Mouse (Mus musculus): Measurements from ENCODE around the gene Pigq. TPM values are rescaled to one million over a fixed set of nuclear protein-coding genes. Genes with fewer than 3 reads are reported as not detected.

The Pigq gene
- total RNA-seq, 2 experiments from 2014 or later: 97.7 to 115 TPM

DNA sequence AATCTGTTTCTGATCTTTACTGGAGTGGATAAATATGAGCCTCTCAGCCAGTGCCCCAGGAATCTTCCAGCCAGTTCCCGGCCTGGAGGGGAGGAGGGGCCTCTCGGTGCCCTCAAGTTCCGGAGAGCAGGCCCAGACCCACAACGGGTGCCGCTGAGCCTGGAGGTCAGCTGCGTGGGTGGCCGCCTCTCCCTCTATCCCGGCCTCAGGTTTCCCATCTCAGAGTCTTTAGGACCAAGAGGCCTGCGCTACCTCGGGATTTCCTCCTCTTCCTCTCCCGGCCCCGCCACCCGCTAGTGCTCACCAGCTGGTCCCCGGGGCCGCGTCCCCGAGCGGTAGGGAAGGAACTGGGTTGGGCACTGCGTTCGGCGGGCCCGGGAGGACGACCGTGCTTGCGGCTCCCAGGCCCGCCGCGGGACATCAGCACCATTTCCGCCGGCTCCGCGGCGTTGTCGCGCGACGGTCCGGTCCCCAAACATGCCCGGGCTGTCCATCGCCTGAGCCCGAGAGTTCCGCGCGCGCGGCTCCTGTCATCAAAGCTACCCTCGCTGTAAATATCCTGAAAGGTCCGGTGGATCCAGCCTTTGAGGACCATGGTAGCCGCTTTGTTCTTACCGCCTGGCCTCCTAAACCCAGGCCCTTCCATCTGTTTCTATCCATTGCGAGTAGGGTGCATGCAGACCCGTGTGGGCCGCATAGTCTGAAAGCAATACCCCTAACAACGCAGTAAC is 3.1 kb downstream of the Pigq start:
- DNase-seq (ENCODE audit: low spot score in 2 of 2): peak; percentile 56 to 69

DNA sequence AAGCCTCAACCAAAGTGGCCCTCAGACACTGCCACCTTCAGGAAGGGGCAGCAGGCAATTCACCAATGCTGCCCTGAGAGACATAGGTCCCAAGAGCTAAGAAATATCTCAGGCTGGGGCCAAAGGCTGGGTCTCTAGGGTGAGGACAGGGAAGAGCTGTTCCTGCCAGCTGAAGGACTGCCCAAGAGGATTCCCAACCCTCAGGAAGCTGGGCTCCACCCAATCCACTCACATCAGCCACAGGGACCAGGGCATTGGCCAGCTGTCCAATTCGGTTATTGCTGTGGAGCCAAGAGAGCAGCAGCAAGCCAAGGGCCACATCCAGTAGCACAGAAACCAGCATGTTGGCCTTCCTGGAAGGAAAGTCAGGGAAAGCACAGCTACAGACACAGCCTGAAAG is 10.2 kb downstream of the Pigq start:
- DNase-seq (ENCODE audit: low spot score in 2 of 2): no peak

DNA sequence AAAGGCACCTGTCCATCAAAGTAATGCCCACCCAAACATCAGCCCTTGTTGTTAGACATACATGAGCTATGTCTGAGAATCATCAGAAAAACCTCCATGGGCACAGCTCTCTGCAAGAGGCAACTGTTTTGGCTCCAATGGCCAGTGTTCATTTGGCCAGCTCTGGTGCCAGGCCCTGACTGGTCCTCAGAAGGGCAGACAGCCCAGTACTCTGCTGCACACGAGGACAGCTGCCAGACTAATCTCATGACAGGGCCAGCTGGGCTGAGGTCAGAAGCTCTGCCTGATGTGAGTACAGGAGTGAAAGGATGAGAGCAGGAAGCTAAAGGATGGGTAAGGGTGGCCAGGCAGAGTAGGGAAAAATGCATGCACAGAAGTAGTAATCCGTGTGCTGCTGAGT is 19.4 kb downstream of the Pigq start:
- no peak for DNase-seq (ENCODE audit: low spot score in 2 of 2)

DNA sequence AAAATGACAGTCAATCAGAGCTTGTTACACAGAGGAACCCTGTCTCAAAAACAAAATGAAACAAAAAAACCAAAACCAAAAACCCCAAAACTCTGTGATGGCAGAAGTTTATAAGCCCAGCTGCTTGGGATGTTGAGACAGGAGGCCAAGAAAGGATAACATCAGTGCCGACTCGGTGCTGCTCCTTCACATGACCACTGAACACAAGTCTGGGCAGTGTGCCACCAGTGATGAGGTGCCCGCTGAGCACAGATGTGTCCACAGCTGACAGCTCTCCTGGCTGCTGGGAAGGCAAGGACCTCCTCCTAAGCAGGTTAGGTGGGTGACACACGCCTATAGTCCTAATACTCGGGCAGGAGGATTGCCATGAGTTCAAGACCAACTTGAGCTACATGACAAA is 22.6 kb downstream of the Pigq start:
- no peak for DNase-seq (ENCODE audit: low spot score in 2 of 2)

DNA sequence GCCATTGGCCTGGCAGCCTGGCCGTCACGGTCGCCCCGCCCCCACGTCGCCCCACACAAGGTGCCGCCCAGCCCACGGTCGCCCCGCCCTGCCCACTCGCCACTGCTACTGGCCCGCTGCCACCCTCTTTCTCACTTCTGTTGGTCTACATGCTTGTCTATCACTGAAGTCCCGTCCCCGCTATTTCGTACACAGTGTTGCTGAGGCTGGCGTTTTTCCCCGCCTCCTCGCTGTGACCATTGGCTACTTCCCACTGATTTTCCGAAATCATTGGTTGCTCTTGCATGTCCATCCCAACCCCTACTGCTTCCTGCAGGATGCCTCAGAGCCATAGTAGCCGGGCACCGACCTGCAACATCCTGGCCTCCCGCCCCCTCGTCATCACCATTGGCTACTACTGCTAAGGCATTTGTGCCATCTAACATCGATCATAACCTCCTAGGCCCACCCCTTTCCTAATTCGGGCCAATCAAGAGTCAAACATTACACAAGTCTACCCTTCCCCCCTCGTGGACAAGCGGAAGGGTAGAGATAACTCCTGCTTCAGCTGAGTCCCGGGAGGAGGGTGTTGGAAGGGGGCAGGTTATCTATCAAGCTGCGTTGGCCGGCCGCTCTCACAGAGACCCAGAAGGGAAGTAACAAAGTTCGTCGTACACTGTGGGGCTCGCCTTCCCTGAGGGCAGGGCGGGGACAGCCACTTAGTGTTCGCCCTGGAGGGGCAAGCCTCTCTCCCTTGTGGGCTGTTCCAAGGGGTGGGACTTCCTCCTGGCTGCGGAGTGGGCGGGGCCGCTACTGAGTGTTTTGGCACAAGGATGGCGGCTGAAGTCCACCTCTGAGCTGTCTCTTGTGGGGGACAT is 24.7 kb downstream of the Pigq start:
- peak; percentile 99 to 100 for DNase-seq (ENCODE audit: low spot score in 2 of 2)

DNA sequence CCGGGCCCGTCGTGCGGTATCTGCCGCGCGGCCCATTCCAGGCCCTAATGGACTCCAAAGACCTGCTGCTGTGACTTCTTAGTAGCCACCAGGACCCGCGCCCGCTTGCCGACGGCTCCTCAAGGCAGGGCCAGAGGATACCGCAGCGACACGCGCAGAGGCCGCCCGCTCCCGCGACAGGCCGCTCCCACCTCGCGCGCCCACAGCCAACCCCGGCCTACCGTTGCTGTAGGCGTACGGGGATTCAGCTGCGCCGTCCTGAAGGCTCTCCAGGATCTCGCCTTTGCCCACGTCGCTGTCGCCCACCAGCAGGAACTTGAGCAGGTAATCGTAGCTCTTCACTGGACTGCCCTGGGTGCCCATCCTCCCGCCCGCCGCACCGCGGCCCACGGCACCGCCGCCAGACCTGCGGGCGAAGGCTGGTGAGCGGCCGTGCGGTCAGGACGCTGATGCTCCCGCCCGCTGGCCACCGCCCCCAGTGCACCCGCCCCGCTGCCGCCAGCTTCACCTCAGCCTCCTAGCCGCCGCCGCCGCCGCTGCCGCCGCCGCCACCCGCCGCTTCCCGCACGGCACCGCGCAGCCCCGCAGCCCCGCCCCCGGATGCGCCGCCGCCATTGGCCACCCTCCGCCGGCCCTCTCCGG is 25.5 kb downstream of the Pigq start, which contains the start of gene Rab40c:
TSS of gene Rab40c (minus strand) at position 584 of the 642 bp plus-strand sequence.
- peak in 1 of 2 experiments; percentile 14 for DNase-seq (ENCODE audit: low spot score in 2 of 2)

DNA sequence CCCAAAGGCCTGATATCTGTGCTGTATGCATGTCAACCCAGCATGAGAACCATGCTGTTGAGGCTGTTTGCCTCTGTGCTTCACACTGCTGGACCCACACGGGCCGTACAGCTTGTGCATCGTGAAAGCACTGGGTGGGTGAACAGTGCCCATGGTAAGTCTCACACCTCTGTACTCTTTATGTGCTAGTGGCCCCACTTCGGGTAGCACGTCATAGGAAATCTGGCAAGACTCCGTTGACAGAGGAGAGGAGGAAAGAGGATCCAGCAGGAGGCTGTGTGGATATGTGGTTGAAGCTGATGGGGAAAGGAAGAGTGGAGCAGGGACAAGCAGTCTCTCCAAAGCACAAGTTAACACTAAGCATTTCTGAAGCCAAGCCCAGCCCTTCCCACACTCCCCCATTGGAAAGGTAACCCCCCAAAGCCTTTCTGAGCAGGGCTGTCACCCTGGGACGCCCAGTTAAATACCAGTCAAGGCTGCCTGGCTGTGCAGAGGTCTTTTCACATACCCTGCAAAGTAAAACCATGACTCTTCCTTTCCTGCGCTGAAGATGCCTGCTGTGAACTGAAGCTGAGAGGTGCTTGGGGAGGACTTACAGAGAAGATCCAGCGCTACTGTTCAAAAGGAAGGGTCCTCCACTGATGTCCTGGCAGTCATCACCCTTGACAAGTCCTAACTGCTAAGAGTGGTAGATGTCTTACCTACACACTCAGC is 26.5 kb downstream of the Pigq start:
- no peak for DNase-seq (ENCODE audit: low spot score in 2 of 2)

DNA sequence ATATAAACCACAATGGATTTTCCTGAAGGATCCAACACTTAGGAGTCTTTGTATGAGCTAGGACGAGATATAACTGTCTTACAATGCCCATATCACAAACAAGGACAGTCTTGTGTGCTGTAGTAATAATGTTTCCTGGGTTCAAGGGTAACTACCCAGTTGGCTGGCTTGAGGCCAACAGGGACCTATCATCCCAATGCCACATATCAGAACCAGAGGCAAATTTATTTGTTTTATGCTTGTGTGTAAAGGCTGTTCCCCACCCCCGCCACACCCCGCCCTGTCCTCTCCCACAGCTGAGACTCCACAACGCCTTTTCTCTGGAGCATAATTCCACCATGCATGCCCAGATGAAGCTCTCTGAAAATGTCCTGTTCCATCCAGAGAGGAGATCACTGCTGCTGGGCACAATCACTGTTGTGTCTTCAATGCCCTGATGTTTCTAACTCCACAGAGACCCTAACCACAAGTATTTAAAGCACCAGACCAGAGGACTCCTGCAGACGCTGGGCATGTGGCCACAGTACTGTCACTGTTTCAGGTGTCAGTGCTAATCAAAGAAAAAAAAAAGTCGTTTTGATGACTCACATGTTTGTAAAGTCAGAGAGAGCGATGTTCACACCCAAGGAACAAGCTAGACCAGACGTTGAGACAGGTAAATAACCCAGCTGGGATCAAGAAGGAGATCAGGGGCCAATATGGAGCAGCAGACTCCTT is 27.6 kb downstream of the Pigq start:
- no peak for DNase-seq (ENCODE audit: low spot score in 2 of 2)

DNA sequence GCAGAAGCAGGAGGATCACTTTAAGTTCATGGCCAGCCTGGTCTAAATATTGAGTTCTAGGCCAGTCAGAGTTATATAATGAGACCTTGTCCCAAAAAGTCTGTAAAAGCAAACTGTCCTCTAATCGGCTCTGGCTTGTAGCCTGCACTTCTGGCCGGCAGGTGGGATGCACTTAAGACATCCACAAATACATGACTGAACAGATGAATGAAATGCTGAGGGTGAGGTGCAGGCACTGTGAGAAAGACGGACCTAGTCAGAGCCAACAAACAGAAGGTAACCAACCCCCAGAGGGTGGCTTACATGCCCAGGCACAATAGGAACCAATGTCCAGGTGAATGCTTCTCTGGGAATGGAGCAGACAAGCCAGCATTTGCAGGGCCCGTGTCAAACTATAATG is 30.4 kb downstream of the Pigq start:
- no peak for DNase-seq (ENCODE audit: low spot score in 2 of 2)

DNA sequence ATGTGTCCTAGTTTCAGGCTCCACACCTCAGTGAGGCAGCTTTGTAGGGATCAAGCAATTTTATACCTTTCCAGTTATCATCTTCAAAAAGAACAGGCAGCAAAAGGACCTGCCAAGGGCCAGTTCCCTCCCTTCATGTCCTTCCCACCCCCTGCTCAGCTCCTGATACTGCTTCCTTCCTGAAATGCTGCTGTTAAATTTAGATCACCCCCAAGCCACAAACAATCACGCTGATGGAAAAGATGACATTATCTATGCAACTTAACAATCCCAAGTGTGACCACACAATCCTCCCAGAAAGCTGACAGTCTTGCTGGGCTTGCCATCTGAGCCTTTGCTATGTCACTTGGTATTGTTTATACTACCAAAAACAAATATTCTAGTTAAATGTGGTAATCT is 30.9 kb downstream of the Pigq start:
- no peak for DNase-seq (ENCODE audit: low spot score in 2 of 2)

DNA sequence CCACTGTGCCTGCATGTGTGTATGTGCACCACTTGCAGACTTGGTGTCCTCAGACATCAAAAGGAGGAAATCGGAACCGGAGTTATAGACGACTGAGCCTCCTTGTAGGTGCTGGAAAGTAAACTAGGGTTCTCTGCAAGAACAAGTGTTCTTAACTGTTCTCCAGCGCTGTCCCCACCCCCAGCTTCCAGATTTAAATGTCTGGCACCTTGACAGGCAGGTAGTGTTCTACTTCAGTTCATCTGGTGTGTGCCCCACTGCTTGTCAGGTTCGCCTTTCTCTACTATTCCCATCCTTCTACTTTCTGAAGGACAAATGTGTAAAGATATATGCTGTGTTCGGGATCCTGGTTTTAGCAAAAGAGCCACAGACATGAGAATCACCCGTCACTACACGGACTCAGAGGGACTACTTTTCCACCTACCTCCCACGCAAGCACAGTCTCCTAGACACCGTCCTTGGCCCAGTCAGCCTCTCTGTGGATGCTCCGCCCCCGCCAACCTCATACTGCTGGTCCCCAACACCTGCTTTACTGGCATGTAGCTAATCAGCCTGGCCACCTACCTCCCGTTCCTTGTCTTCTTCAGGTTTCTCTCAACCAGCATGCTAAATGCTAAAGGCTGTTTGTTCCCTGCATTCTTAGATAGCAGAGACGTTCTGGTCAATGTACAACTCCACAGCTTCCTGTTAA is 31.4 kb downstream of the Pigq start:
- no peak for DNase-seq (ENCODE audit: low spot score in 2 of 2)

DNA sequence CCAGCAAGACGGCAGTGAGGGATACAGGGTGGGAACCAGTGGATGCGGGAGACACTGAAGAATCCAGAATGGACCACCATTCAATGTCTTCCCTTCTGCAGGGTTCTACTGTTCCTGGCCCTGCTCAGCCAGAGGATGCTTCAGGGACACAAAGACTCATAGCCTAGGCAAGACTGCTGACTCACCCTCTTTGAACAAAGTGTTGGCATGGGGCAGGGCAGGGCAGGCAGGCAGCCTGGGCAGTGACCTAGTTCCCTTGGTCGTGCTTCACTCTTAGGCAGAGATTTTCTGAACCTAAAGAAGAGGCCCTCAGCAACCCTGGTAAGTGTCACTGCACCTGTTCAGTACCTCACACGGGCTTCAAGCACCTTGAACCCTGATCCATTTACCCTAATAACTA is 32.9 kb downstream of the Pigq start:
- DNase-seq (ENCODE audit: low spot score in 2 of 2): no peak

DNA sequence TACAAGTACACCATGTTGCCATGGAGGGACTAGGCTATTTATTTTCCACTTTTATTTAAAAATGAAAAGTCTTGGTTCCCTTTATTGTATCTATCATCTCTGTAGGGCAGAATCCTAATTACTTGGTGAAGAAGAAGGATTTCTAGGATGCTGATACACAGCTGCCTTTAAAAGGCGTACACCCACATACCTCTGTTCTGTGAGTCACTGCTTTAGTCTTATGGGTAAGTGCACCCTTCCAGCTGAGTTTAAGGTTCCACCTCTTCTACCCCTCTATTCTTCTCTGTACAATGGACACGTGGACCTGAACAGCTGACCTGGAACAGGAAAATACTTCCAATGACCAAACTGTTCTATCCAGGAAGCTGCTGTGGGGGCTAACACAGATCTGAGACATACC is 37.1 kb downstream of the Pigq start:
- DNase-seq (ENCODE audit: low spot score in 2 of 2): no peak

DNA sequence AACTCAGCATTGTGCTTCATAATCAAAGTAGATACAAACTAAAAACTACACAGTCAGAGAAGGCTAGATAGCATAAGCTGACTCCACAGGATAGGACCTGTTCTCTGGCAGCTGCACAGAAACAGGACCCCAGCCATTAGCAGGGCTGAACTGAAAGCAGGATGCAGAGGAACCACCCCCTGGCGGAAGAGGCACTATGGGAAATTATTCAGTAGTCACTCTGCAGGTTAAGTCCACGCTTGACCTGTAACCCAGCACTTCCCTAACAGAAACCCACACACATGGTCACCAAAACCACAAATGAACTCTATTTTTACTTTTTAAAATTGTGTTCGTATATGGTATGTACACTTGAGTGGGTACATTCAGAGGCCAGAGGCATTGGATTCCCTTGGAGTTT is 41.7 kb downstream of the Pigq start:
- DNase-seq (ENCODE audit: low spot score in 2 of 2): no peak

DNA sequence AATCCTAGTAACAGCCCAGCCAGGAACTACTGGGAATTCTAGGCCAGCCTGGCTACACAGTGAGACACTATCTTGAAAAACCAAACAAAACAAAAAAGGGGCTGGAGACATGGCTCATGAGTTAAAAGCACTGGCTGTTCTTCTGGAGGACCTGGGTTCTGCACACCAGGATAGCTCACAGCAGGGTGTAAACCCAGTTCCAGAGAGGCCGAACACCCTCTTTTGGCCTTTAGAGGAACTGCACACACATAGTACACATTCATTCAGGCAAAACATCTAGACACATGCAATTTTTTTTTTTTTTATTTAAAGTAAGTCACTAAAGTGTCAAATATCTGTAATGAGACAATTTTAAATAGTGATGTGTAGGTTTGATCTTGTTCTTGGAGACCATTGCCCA is 44.5 kb downstream of the Pigq start:
- no peak for DNase-seq (ENCODE audit: low spot score in 2 of 2)

DNA sequence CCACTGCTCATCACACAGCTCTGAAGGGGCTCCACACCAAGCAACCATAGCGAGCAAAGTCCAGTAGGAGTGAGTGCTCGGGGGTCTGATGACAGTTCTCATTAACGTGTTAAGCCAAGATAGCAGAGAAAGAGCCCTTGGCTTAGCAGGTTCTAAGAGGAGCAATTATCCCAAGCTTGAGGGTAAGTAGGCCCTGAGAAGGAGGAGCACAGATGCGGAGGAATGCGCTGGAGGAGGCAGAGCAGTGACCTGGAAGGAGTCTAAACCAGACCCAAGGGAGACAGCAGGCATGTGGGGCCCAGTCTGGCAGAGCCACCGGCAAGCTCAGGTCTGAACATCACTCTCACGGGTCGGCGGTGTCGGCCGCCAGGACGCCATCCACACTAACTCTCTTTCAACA is 48.8 kb downstream of the Pigq start:
- DNase-seq (ENCODE audit: low spot score in 2 of 2): no peak

DNA sequence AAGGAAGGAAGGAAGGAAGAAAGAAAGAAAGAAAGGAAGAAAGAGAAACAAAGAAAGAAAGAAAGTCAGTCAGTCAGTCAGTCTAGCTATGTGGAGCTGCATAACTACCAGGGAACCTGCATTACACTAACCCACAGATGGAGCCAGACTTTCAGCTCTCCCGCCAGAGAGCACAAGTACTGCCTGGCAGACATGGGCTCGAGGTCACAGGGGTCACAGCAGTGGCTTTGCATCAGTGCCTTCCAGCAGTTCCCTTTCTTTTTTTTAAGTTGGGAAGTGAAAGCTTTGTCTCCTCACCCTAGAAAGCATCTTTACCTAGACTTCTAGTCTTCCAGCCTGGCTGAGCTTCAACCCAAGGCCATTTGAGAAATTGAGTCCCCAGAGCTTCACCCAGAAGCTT is 49.3 kb downstream of the Pigq start:
- DNase-seq (ENCODE audit: low spot score in 2 of 2): no peak

DNA sequence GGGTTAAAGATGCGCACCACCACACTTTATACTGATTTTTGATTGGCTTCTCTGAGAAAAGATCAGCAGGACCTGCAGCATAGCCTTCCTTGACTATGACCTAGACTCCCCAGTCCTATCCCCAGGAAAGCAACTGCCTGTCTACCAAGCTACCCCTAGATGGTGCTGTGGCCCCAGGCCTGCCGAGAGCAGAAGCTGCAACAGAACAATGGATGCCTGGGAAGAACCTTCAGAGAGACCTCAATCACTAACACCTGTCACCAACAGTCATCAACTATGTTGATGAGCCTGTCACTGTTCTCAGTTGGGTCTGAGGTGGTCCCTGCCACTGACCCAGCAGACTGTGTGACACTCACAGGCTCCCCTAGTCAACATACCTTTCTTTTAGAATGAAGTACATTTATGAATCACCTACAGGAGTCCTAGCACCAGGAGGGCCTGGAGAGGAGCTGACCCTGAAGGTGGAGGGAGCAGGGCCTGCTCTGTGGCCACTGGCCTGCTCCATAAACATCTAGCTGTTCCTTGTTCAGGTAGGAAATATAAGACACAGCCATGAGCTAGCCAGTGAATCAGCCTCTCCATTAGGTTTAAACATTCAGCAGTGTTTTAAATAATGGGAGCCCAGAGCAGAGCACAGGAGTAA is 50.6 kb downstream of the Pigq start:
- no peak for DNase-seq (ENCODE audit: low spot score in 2 of 2)

DNA sequence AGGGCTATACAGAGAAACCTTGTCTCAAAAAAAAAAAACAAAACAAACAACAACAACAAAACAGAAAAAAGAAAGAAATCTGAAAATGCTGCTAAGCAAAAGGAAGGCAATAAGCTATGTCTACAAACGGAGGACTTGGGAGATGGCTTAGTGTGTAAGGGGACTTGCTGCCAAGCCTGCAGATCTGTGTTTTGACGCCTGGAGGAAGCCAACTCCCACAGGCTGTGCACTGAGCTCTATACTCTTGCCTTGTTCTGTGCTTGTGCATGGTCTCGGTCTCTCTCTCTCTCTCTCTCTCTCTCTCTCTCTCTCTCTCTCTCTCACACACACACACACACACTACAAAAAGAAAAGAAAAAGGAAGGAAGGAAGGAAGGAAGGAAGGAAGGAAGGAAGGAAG is 55.9 kb downstream of the Pigq start:
- DNase-seq (ENCODE audit: low spot score in 2 of 2): no peak

DNA sequence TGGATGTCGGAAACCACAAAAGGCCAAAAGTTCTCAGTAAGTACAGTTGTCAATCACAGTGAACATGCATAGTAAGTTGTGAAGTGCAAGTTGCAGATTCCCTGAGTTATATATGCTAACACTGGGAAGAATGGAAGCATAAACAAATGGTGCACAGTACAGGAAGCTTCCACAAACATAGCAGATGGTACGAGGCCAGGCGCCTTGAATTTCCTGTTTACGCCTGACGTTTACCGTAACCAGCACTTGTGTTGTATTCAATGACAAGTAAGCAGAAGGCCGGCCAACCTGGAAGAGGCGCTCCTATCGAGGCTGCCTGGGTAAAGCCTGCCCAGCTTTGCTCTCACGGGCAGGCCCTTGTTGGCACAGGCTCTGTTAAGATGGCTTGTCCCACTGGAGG is 57.3 kb downstream of the Pigq start:
- DNase-seq (ENCODE audit: low spot score in 2 of 2): no peak

All from adrenal gland, postnatal 4 days (tissue).